Mouse (Mus musculus) midbrain, embryonic 12.5 days (tissue): ENCODE data around the gene Maml2. TPM values are rescaled to one million over a fixed set of nuclear protein-coding genes. Genes with fewer than 3 reads are reported as not detected.
A peak's percentile ranks its signal among the peaks of the same experiment; 100 is the strongest.

Experiments
- ATAC-seq: fragments of 200-750 bp; cut with Nextera tagmentation; 2 replicates; pipeline ENCODE4 v1.8.0; 2017; ENCODE audit warnings: low read depth, moderate TSS enrichment, moderate library complexity; ENCODE audit not compliant: low FRiP score
- H3K27ac ChIP-seq: fragments of 300-500 bp; sonication (generic); replicated peaks from 2 replicates; pipeline ENCODE4 v1.5.1; 2016; ENCODE audit warnings: mild to moderate bottlenecking
- H3K27me3 ChIP-seq: fragments of 300-500 bp; sonication (generic); 2 replicates; pipeline ENCODE4 v1.6.1; 2016; ENCODE audit warnings: mild to moderate bottlenecking
- H3K36me3 ChIP-seq: fragments of 300-500 bp; sonication (generic); 2 replicates; pipeline ENCODE4 v1.6.1; 2016
- H3K4me1 ChIP-seq: fragments of 300-500 bp; sonication (generic); 2 replicates; pipeline ENCODE4 v1.6.1; 2016
- H3K4me2 ChIP-seq: fragments of 300-500 bp; sonication (generic); replicated peaks from 2 replicates; pipeline ENCODE4 v1.6.1; 2016; ENCODE audit warnings: mild to moderate bottlenecking, moderate library complexity
- H3K4me3 ChIP-seq: fragments of 300-500 bp; sonication (generic); 2 replicates; pipeline ENCODE4 v1.5.1; 2016; ENCODE audit warnings: mild to moderate bottlenecking
- H3K9ac ChIP-seq: fragments of 300-500 bp; sonication (generic); replicated peaks from 2 replicates; pipeline ENCODE4 v1.6.1; 2016; ENCODE audit warnings: mild to moderate bottlenecking, moderate library complexity
- H3K9me3 ChIP-seq: fragments of 300-500 bp; sonication (generic); 2 replicates; pipeline ENCODE4 v1.6.1; 2016; ENCODE audit warnings: mild to moderate bottlenecking
- WGBS: fragments of 180-500 bp; shearing (Covaris S2); methylation state at CpG from one replicate; pipeline ENCODE4 v1.1.7; 2016; 5-methylcytosine and 5-hydroxymethylcytosine counted together
- polyA plus RNA-seq: library from polyadenylated mRNA; unstranded; fragments of >200 nt; fragmentation: Nextera tagmentation; extraction: Ambion mirVana; gene quantifications from 2 replicates; pipeline ENCODE4 v1.2.1, GENCODE M21; 2016

Maml2 gene
- polyA plus RNA-seq, 1 experiment from 2014 or later: 12.5 TPM

GRCm38 (mm10) chr9:13313923-13314322, 16.2 kb downstream of the Maml2 start:
- Histone ChIP-seq H3K4me1 (peaks cover 18% of the 10 kb centered on the region), H3K4me3 (no peak overlapping the region), H3K36me3 (no peaks in the 10 kb centered on the region), H3K27ac (no peak overlapping the region), H3K4me2 (no peak overlapping the region), H3K27me3 (no peaks in the 10 kb centered on the region), H3K9ac (no peak overlapping the region), H3K9me3 (no peaks in the 10 kb centered on the region)
- ATAC-seq: no peak
- WGBS: 91% methylated on average over 2 of the region's 2 CpGs

GRCm38 (mm10) chr9:13314577-13315004, 16.8 kb downstream of the Maml2 start:
- no peak for ATAC-seq
- 83% methylated on average over 5 of the region's 5 CpGs for WGBS
- Histone ChIP-seq H3K4me1 (peaks cover 15% of the 10 kb centered on the region), H3K9me3 (no peaks in the 10 kb centered on the region), H3K4me2 (no peak overlapping the region), H3K27ac (no peak overlapping the region), H3K9ac (no peak overlapping the region), H3K36me3 (no peaks in the 10 kb centered on the region), H3K27me3 (no peaks in the 10 kb centered on the region), H3K4me3 (no peak overlapping the region)

- no peak for ATAC-seq
- H3K27me3 ChIP-seq: no peaks in the 10 kb centered on the region
- no peak overlapping the region for H3K4me2 ChIP-seq
- 86% methylated on average over 5 of the region's 5 CpGs for WGBS
- no peak overlapping the region for H3K4me3 ChIP-seq
- no peak overlapping the region for H3K27ac ChIP-seq
- no peaks in the 10 kb centered on the region for H3K36me3 ChIP-seq
- no peaks in the 10 kb centered on the region for H3K9me3 ChIP-seq
- H3K4me1 ChIP-seq: peaks cover 7% of the 10 kb centered on the region; the same call in 1 of the 2 replicates
- no peak overlapping the region for H3K9ac ChIP-seq
Measured at GRCm38 (mm10) chr9:13315393-13315792, 17.6 kb downstream of the Maml2 start.

- Histone ChIP-seq H3K27ac (no peak overlapping the region), H3K4me3 (no peak overlapping the region), H3K36me3 (no peaks in the 10 kb centered on the region), H3K9ac (no peak overlapping the region), H3K9me3 (no peaks in the 10 kb centered on the region), H3K4me1 (peaks cover 15% of the 10 kb centered on the region), H3K4me2 (no peak overlapping the region), H3K27me3 (no peaks in the 10 kb centered on the region)
- ATAC-seq: no peak
- WGBS: 87% methylated on average over 2 of the region's 2 CpGs
Measured at GRCm38 (mm10) chr9:13319566-13319965, 21.8 kb downstream of the Maml2 start.

DNA sequence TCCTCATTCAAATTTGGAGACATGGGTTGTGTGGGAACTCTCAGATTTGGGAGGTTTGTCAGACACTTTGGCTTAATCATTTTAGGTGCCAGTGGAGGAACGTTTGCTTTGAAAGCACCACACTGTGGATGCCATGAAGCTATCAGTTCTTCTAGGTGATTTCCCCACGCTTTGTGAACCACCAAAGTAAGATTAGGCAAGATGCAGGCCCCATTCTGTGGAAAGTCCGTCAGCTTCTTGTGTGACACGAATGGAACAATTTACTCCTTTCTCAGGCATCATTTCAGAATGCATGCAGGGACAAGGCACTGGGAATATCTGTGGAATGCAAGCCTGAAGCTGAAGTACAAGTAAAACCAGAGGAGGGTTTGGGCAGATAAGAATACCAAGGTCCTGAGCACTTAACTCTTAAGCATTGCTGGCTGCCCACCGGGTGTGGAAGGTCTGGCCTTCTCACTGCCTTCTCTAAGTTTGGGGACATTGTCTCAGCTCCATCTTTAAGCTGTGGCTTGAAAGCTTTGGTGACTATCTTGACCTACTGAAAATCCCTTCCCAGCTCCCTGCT, 23.1 kb downstream of the Maml2 start:
- H3K4me1 ChIP-seq: peaks cover 13% of the 10 kb centered on the region
- H3K9me3 ChIP-seq: no peaks in the 10 kb centered on the region
- H3K4me3 ChIP-seq: no peak overlapping the region
- H3K36me3 ChIP-seq: no peaks in the 10 kb centered on the region
- H3K9ac ChIP-seq: no peak overlapping the region
- WGBS: 84% methylated on average over 5 of the region's 5 CpGs
- H3K4me2 ChIP-seq: no peak overlapping the region
- ATAC-seq: no peak
- H3K27ac ChIP-seq: no peak overlapping the region
- H3K27me3 ChIP-seq: no peaks in the 10 kb centered on the region

GRCm38 (mm10) chr9:13323074-13323473, 25.3 kb downstream of the Maml2 start:
- Histone ChIP-seq H3K4me2 (no peak overlapping the region), H3K4me1 (peaks cover 12% of the 10 kb centered on the region), H3K27me3 (no peaks in the 10 kb centered on the region), H3K4me3 (no peak overlapping the region), H3K9me3 (no peaks in the 10 kb centered on the region), H3K36me3 (no peaks in the 10 kb centered on the region), H3K27ac (no peak overlapping the region), H3K9ac (no peak overlapping the region)
- ATAC-seq: no peak
- 80% methylated on average over 2 of the region's 2 CpGs for WGBS

DNA sequence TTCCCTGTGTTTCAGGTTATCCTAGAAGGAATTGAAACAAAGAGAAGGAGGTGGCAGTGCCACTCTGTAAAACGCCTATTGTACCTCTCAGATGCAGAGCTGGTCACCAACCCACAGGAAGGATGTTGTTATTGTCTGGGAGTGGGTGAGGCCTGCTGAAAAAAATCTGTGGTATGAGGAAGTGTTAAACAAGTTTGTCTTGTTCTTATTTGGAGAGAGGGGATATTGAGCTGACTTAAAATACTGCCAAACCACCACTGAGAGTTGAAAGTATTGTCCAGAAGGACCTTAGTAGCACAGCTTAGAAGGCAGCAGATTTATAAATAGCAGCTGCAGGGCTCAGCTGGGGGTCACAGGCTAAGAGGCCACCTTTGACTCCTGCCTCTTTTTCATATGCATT, 25.9 kb downstream of the Maml2 start:
- Histone ChIP-seq H3K9me3 (no peaks in the 10 kb centered on the region), H3K4me1 (peaks cover 12% of the 10 kb centered on the region), H3K9ac (no peak overlapping the region), H3K4me2 (no peak overlapping the region), H3K4me3 (no peak overlapping the region), H3K36me3 (no peaks in the 10 kb centered on the region), H3K27me3 (no peaks in the 10 kb centered on the region), H3K27ac (0 out of 2 replicates have a peak overlapping the region, but pooled peaks have one; percentile 52)
- WGBS: 36% methylated on average over 1 of the region's 1 CpGs
- ATAC-seq: no peak

GRCm38 (mm10) chr9:13414230-13414766, 116.5 kb downstream of the Maml2 start:
- Histone ChIP-seq H3K9me3 (no peaks in the 10 kb centered on the region), H3K4me3 (no peak overlapping the region), H3K4me1 (no peaks in the 10 kb centered on the region), H3K36me3 (peaks cover 7% of the 10 kb centered on the region), H3K27me3 (no peaks in the 10 kb centered on the region), H3K4me2 (no peak overlapping the region), H3K9ac (no peak overlapping the region), H3K27ac (no peak overlapping the region)
- no peak for ATAC-seq

DNA sequence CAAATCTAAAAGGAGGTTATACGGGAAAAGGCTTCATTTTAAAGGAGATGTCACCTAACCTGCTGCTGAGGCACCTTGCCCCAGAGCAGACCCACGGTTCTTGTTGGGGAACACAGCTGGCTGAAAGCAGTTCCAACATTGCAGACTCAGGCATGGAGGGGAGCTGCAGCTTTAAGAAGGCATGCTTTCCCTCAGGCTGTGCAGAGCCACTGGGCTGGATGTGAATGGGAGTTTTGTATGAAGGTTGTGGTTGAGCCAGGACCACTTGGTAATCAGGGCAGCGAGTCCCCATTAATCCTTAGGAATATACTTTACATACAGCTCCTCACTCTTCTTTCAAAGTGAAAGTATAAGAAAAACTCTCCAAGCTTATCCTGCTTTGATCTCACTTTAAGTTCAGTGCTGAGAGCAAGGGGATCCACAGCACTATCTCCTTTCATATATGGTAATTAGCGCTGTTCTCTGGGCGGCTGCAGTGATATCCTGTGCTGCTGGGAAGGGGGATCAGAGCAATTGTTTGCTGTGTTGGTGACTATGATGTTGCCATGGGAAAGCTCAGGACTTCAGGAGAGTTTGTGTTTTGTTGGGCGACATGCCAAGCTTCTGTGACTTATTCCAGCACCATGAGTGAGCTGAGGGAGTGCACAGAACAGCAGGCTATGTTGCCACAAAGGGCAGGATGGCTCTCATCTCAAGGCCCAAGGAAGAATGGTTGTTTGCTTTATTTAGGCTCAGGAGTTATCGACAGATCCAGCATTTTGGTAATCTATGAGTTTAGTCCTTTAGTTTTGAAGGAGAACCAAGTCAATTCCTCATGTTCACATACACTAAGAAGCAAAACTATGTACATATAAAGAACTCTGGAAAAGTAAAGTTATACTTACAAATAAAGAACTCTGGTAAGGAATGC, 127.5 kb downstream of the Maml2 start:
- no peaks in the 10 kb centered on the region for H3K36me3 ChIP-seq
- peak overlapping the region; percentile 32 for H3K4me2 ChIP-seq
- no peak overlapping the region for H3K9ac ChIP-seq
- ATAC-seq: peak; percentile 96
- H3K9me3 ChIP-seq: no peaks in the 10 kb centered on the region
- 7% methylated on average over 7 of the region's 7 CpGs for WGBS
- peaks cover 34% of the 10 kb centered on the region for H3K4me1 ChIP-seq
- H3K27me3 ChIP-seq: no peaks in the 10 kb centered on the region
- peak overlapping the region; percentile 80 for H3K27ac ChIP-seq
- H3K4me3 ChIP-seq: no peak overlapping the region

- Histone ChIP-seq H3K4me3 (no peak overlapping the region), H3K27ac (no peak overlapping the region), H3K36me3 (no peaks in the 10 kb centered on the region), H3K27me3 (no peaks in the 10 kb centered on the region), H3K9me3 (no peaks in the 10 kb centered on the region), H3K9ac (no peak overlapping the region), H3K4me1 (peaks cover 30% of the 10 kb centered on the region), H3K4me2 (no peak overlapping the region)
- ATAC-seq: no peak
- WGBS: 63% methylated on average over 2 of the region's 2 CpGs
Measured at GRCm38 (mm10) chr9:13429477-13430125, 131.8 kb downstream of the Maml2 start.

DNA sequence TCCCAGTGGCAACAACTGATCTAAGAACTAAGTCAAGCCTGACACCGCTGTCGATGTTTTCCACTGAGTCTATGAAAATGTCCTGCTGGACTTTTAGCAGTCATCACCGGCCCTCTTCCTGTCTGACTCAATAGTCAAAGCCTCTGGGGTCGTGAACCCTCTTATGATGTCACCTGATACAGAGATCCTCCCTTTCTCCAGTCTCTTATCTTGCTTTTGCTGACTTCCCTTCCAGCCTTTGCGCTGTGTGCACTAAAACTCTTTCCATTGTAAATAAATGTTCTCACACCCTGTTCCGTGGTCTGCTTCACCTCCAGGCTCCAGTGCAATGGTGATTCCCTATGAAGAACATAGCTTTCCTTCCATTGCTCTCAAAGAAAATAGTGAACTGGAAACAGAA, 132.5 kb downstream of the Maml2 start:
- Histone ChIP-seq H3K36me3 (no peaks in the 10 kb centered on the region), H3K9ac (no peak overlapping the region), H3K27ac (no peak overlapping the region), H3K4me1 (peaks cover 23% of the 10 kb centered on the region), H3K9me3 (no peaks in the 10 kb centered on the region), H3K4me3 (no peak overlapping the region), H3K27me3 (no peaks in the 10 kb centered on the region), H3K4me2 (no peak overlapping the region)
- WGBS: 86% methylated on average over 6 of the region's 6 CpGs
- ATAC-seq: no peak

DNA sequence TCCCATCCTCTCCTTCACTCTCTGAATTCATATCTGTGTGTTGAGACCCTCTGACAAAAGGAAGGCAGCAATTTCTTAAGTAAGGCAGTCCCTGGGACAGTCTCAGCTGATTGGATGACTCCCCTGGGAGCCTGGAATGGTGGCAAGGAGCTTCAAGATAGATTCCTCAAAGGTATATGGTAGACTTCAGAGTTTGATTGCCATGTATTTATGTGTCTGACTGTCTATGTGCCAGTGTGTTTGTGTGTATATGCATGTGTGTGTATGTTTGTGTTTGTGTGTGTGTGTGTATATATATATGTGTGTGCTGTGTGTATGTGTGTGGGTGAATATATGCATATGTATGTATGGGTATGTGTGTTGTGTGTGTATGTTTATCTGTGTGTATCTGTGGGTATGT, 133.0 kb downstream of the Maml2 start:
- H3K36me3 ChIP-seq: no peaks in the 10 kb centered on the region
- no peak overlapping the region for H3K27ac ChIP-seq
- no peak overlapping the region for H3K9ac ChIP-seq
- H3K4me3 ChIP-seq: no peak overlapping the region
- no peak for ATAC-seq
- no peaks in the 10 kb centered on the region for H3K9me3 ChIP-seq
- H3K4me2 ChIP-seq: no peak overlapping the region
- no peaks in the 10 kb centered on the region for H3K27me3 ChIP-seq
- peaks cover 19% of the 10 kb centered on the region for H3K4me1 ChIP-seq
